Mouse (Mus musculus) neural tube, embryonic 10.5 days (tissue): Measurements from ENCODE around the gene Gm30302.
"Not testable (repeated sequence)": the region's sequence is repeated elsewhere in the genome, so short reads cannot be mapped to it uniquely, and the experiment has no call there.

Source experiments
- DNase-seq: peaks from one replicate; pipeline ENCODE4 v3.0.0-alpha.2; 2017; ENCODE audit warnings: low spot score; ENCODE audit errors: extremely low spot score

Gm30302 gene

GRCm38 (mm10) chr13:49798901-49799300 lies at the start of gene Gm30302:
Gene Gm30302, minus strand, starts transcription at chr13:49799001.
- no peak for DNase-seq

- DNase-seq, result no peak
These were observed 48.0 kb upstream of the Gm30302 start for GRCm38 (mm10) chr13:49846751-49847150.

GRCm38 (mm10) chr13:49846141-49846540 lies 47.3 kb upstream of the Gm30302 start:
- DNase-seq, result no peak

GRCm38 (mm10) chr13:49845663-49846062 lies 46.9 kb upstream of the Gm30302 start:
- DNase-seq, result no peak

GRCm38 (mm10) chr13:49844071-49844470 lies 45.3 kb upstream of the Gm30302 start:
- no peak for DNase-seq

GRCm38 (mm10) chr13:49841186-49841585 lies 42.4 kb upstream of the Gm30302 start:
- no peak for DNase-seq

GRCm38 (mm10) chr13:49830355-49830754 lies 31.6 kb upstream of the Gm30302 start:
- DNase-seq, result no peak

- DNase-seq, result no peak
These were observed 26.5 kb upstream of the Gm30302 start for GRCm38 (mm10) chr13:49825300-49825699.

GRCm38 (mm10) chr13:49814958-49815357 lies 16.2 kb upstream of the Gm30302 start:
- no peak for DNase-seq

GRCm38 (mm10) chr13:49814420-49814819 lies 15.6 kb upstream of the Gm30302 start:
- DNase-seq, result no peak

- no peak for DNase-seq
These were observed 8.3 kb upstream of the Gm30302 start for GRCm38 (mm10) chr13:49807146-49807545.

- DNase-seq, result no peak
These were observed 10.0 kb downstream of the Gm30302 start for GRCm38 (mm10) chr13:49788563-49789393.

- no peak for DNase-seq
These were observed 14.9 kb downstream of the Gm30302 start for GRCm38 (mm10) chr13:49783899-49784298.

GRCm38 (mm10) chr13:49771536-49771935 lies 27.3 kb downstream of the Gm30302 start:
- DNase-seq, result not testable (repeated sequence)

- DNase-seq, result no peak
These were observed 29.7 kb downstream of the Gm30302 start for GRCm38 (mm10) chr13:49769111-49769510.

GRCm38 (mm10) chr13:49768048-49768447 lies 30.8 kb downstream of the Gm30302 start:
- DNase-seq, result no peak

GRCm38 (mm10) chr13:49766269-49766668 lies 32.5 kb downstream of the Gm30302 start:
- peak; percentile 19 for DNase-seq

GRCm38 (mm10) chr13:49765306-49765705 lies 33.5 kb downstream of the Gm30302 start:
- DNase-seq, result no peak

GRCm38 (mm10) chr13:49762208-49762607 lies 36.6 kb downstream of the Gm30302 start:
- no peak for DNase-seq

GRCm38 (mm10) chr13:49760675-49761074 lies 38.1 kb downstream of the Gm30302 start:
- no peak for DNase-seq

GRCm38 (mm10) chr13:49757966-49758365 lies 40.8 kb downstream of the Gm30302 start:
- DNase-seq, result no peak

GRCm38 (mm10) chr13:49756591-49756990 lies 42.2 kb downstream of the Gm30302 start:
- DNase-seq, result no peak
